Comparison of ENCODE assay signal across 18 mouse cellular contexts in genomic region chr17:74658362-74658761, GRCm38 (mm10).
"Had no signal": no experiment of that assay in that cellular context is flagged by ENCODE, and none has a peak within 500 bp of the region (broad histone marks: within the 10 kb centered on the region; RNA-seq: fewer than 3 reads in every experiment).

No protein-coding gene starts in this region.

- H3K27ac ChIP-seq: limb, embryonic 15.5 days; liver, embryonic 12.5 days; liver, embryonic 14.5 days; midbrain, embryonic 10.5 days; neural tube, embryonic 13.5 days; neural tube, embryonic 15.5 days had no signal

- ATAC-seq: liver, embryonic 12.5 days; midbrain, embryonic 16.5 days had no signal

- DNase-seq: lung, adult 2 months; midbrain, embryonic 14.5 days; retina, postnatal 1 day; right cerebral cortex, adult 18-20 months; right cerebral cortex, postnatal 25 days; right cerebral cortex, postnatal 4 days; spleen, adult 18-20 months; thymus, adult 18-20 months; thymus, postnatal 14 days; thymus, postnatal 36 days had no signal

- H3K9ac ChIP-seq: limb, embryonic 15.5 days; liver, embryonic 12.5 days; liver, embryonic 14.5 days; neural tube, embryonic 13.5 days; neural tube, embryonic 15.5 days had no signal

- H3K4me2 ChIP-seq: limb, embryonic 15.5 days; liver, embryonic 12.5 days; neural tube, embryonic 13.5 days; neural tube, embryonic 15.5 days had no signal

- H3K4me1 ChIP-seq: limb, embryonic 15.5 days; liver, embryonic 12.5 days; midbrain, embryonic 10.5 days; neural tube, embryonic 13.5 days; neural tube, embryonic 15.5 days had no signal

- H3K4me3 ChIP-seq: limb, embryonic 15.5 days; liver, embryonic 12.5 days; midbrain, embryonic 10.5 days; myocyte; neural tube, embryonic 13.5 days; neural tube, embryonic 15.5 days had no signal

- H3K9me3 ChIP-seq: limb, embryonic 15.5 days; liver, embryonic 12.5 days; midbrain, embryonic 10.5 days; neural tube, embryonic 13.5 days; neural tube, embryonic 15.5 days had no signal

- H3K27me3 ChIP-seq: limb, embryonic 15.5 days; liver, embryonic 12.5 days; neural tube, embryonic 13.5 days; neural tube, embryonic 15.5 days had no signal
